ENCODE assay signal across 10 mouse cellular contexts in the genomic region with DNA sequence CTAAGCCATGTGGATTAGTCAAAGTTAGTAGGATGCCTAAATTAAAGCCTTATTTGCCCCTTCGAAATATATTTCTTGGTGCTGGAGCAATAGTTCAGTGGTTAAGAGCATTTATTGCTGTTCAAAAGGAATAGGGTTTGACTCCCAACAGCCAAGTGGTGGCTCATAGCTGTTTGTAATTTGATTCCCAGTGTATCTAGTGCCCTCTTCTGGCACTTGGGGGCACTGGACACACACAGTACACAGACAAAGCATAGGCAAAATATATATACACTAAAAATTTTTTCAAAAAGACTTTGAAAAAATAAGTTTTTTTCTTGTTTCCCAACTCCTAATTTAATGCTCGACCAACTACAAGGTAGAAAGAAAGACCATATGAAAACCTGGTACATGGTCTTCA. TPM values are rescaled to one million over a fixed set of nuclear protein-coding genes. Genes with fewer than 3 reads are reported as not detected.
DNase-seq lines count a peak whose midpoint lies in the region; ATAC-seq and TF ChIP-seq lines count a peak whose summit lies in the region.
"Had no signal": no experiment of that assay in that cellular context is flagged by ENCODE, and none has a peak within 500 bp of the region (broad histone marks: within the 10 kb centered on the region; RNA-seq: fewer than 3 reads in every experiment).

No protein-coding gene starts in this region.

- ATAC-seq in midbrain, postnatal 0 days (ENCODE audit: low FRiP score): no peak
- ATAC-seq in midbrain, embryonic 13.5 days: no peak
- peak; percentile 97 for ATAC-seq in megakaryocyte, adult 5-6 weeks (ENCODE audit: poor library complexity, severe bottlenecking)
- ATAC-seq in erythroblast, adult 5-6 weeks (replicated peaks; ENCODE audit: low FRiP score, poor library complexity, severe bottlenecking): no peak
- ATAC-seq in neural tube, embryonic 15.5 days (ENCODE audit: low FRiP score): no peak

- H3K36me3 ChIP-seq in midbrain, postnatal 0 days (ENCODE audit: insufficient read depth, low read length): no peaks in the 10 kb centered on the region
- H3K36me3 ChIP-seq in midbrain, embryonic 13.5 days: no peaks in the 10 kb centered on the region
- H3K36me3 ChIP-seq in neural tube, embryonic 15.5 days: no peaks in the 10 kb centered on the region
- H3K36me3 ChIP-seq: heart, embryonic 13.5 days; midbrain, embryonic 12.5 days had no signal

- H3K4me3 ChIP-seq in midbrain, postnatal 0 days (ENCODE audit: low read depth, low read length): no peak overlapping the region
- no peak overlapping the region for H3K4me3 ChIP-seq in midbrain, embryonic 13.5 days (replicated peaks)
- H3K4me3 ChIP-seq in neural tube, embryonic 15.5 days (replicated peaks): no peak overlapping the region
- H3K4me3 ChIP-seq: heart, embryonic 13.5 days; midbrain, embryonic 12.5 days had no signal

- TF ChIP-seq CTCF in midbrain, postnatal 0 days (IDR thresholded peaks at IDR 0.05): peak; percentile 51

- no peaks in the 10 kb centered on the region for H3K4me1 ChIP-seq in midbrain, postnatal 0 days (ENCODE audit: insufficient read depth, low read length)
- no peaks in the 10 kb centered on the region for H3K4me1 ChIP-seq in midbrain, embryonic 13.5 days (replicated peaks)
- H3K4me1 ChIP-seq in neural tube, embryonic 15.5 days: no peaks in the 10 kb centered on the region
- H3K4me1 ChIP-seq: heart, embryonic 13.5 days; midbrain, embryonic 12.5 days had no signal

- H3K4me2 ChIP-seq in midbrain, postnatal 0 days (ENCODE audit: low read depth, low read length, poor library complexity, severe bottlenecking): no peak overlapping the region
- H3K4me2 ChIP-seq in midbrain, embryonic 13.5 days (replicated peaks): no peak overlapping the region
- H3K4me2 ChIP-seq in neural tube, embryonic 15.5 days: no peak overlapping the region
- H3K4me2 ChIP-seq: heart, embryonic 13.5 days; midbrain, embryonic 12.5 days had no signal

- H3K27me3 ChIP-seq in midbrain, postnatal 0 days (ENCODE audit: insufficient read depth, low read length): no peaks in the 10 kb centered on the region
- H3K27me3 ChIP-seq in midbrain, embryonic 13.5 days: no peaks in the 10 kb centered on the region
- no peaks in the 10 kb centered on the region for H3K27me3 ChIP-seq in neural tube, embryonic 15.5 days (replicated peaks)
- H3K27me3 ChIP-seq: heart, embryonic 13.5 days; midbrain, embryonic 12.5 days had no signal

- H3K27ac ChIP-seq in midbrain, postnatal 0 days (ENCODE audit: low read depth, low read length): no peak overlapping the region
- H3K27ac ChIP-seq in midbrain, embryonic 13.5 days: no peak overlapping the region
- no peak overlapping the region for H3K27ac ChIP-seq in neural tube, embryonic 15.5 days (replicated peaks)
- H3K27ac ChIP-seq: heart, embryonic 13.5 days; midbrain, embryonic 12.5 days had no signal

- no peak overlapping the region for H3K9ac ChIP-seq in midbrain, postnatal 0 days (replicated peaks; ENCODE audit: low read length, poor library complexity, severe bottlenecking)
- no peak overlapping the region for H3K9ac ChIP-seq in midbrain, embryonic 13.5 days (replicated peaks)
- H3K9ac ChIP-seq in neural tube, embryonic 15.5 days (replicated peaks): no peak overlapping the region
- H3K9ac ChIP-seq: heart, embryonic 13.5 days; midbrain, embryonic 12.5 days had no signal

- DNase-seq in embryo, embryonic 10 days (ENCODE audit: low spot score): peak; percentile 16
- no peak for DNase-seq in embryo, embryonic 9.5 days (ENCODE audit: extremely low spot score)
- DNase-seq in midbrain, postnatal 0 days (ENCODE audit: low spot score): peak; percentile 5
- peak; percentile 12 for DNase-seq in embryo, embryonic 11 days

- whole genome bisulfite sequencing in midbrain, postnatal 0 days: 80% methylated on average over 2 of the region's 2 CpGs
- WGBS in midbrain, embryonic 13.5 days: 74% methylated on average over 2 of the region's 2 CpGs
- 80% methylated on average over 2 of the region's 2 CpGs for WGBS in neural tube, embryonic 15.5 days

- H3K9me3 ChIP-seq in midbrain, postnatal 0 days (ENCODE audit: low read length): no peaks in the 10 kb centered on the region
- H3K9me3 ChIP-seq in midbrain, embryonic 13.5 days: no peaks in the 10 kb centered on the region
- H3K9me3 ChIP-seq in neural tube, embryonic 15.5 days (replicated peaks): no peaks in the 10 kb centered on the region
- H3K9me3 ChIP-seq: heart, embryonic 13.5 days; midbrain, embryonic 12.5 days had no signal

RNA-seq across cellular contexts. Expression of a gene that starts 13.3 kb away (rescaled TPM):
- 12.9 and 16.8 TPM in 2 replicates for total RNA-seq in midbrain, postnatal 0 days (2014; rRNA removed)
- 23.6 and 25.8 TPM in 2 replicates for polyA plus RNA-seq in midbrain, postnatal 0 days (2015; fragmentation: Nextera tagmentation; extraction: Ambion mirVana)
- polyA plus RNA-seq in midbrain, embryonic 13.5 days (2015; fragmentation: Nextera tagmentation; extraction: Ambion mirVana): 35.2 and 39.4 TPM in 2 replicates
- total RNA-seq in megakaryocyte, adult 5-6 weeks (2015): 11.1 and 12.8 TPM in 2 replicates
- total RNA-seq in megakaryocyte, adult 5-6 weeks (2017): 7.9 and 9.8 TPM in 2 replicates
- 0.84 TPM in 1 of 2 replicates, not detected in the other for total RNA-seq in erythroblast, adult 5-6 weeks (2015; ENCODE audit: low replicate concordance)
- 0.43 and 0.70 TPM in 2 replicates for total RNA-seq in erythroblast, adult 5-6 weeks (2017; ENCODE audit: low replicate concordance)
- polyA plus RNA-seq in neural tube, embryonic 15.5 days (2015; fragmentation: Nextera tagmentation; extraction: Ambion mirVana): 30.9 and 37.4 TPM in 2 replicates

RNA-seq across cellular contexts. Expression of a gene that starts 49.5 kb away (rescaled TPM):
- 7.2 and 10.2 TPM in 2 replicates for total RNA-seq in midbrain, postnatal 0 days (2014; rRNA removed)
- polyA plus RNA-seq in midbrain, postnatal 0 days (2015; fragmentation: Nextera tagmentation; extraction: Ambion mirVana): 5.8 and 7.7 TPM in 2 replicates
- polyA plus RNA-seq in midbrain, embryonic 13.5 days (2015; fragmentation: Nextera tagmentation; extraction: Ambion mirVana): 11.4 and 11.6 TPM in 2 replicates
- total RNA-seq in megakaryocyte, adult 5-6 weeks (2015): 10.9 and 17.3 TPM in 2 replicates
- 14.0 and 15.3 TPM in 2 replicates for total RNA-seq in megakaryocyte, adult 5-6 weeks (2017)
- total RNA-seq in erythroblast, adult 5-6 weeks (2015; ENCODE audit: low replicate concordance): 7.1 and 12.1 TPM in 2 replicates
- total RNA-seq in erythroblast, adult 5-6 weeks (2017; ENCODE audit: low replicate concordance): 11.6 and 12.8 TPM in 2 replicates
- polyA plus RNA-seq in neural tube, embryonic 15.5 days (2015; fragmentation: Nextera tagmentation; extraction: Ambion mirVana): 7.2 and 8.8 TPM in 2 replicates

RNA-seq across cellular contexts. Expression of a gene that starts 49.6 kb away (rescaled TPM):
- 5.9 and 7.9 TPM in 2 replicates for total RNA-seq in midbrain, postnatal 0 days (2014; rRNA removed)
- polyA plus RNA-seq in midbrain, postnatal 0 days (2015; fragmentation: Nextera tagmentation; extraction: Ambion mirVana): 7.6 and 8.0 TPM in 2 replicates
- polyA plus RNA-seq in midbrain, embryonic 13.5 days (2015; fragmentation: Nextera tagmentation; extraction: Ambion mirVana): 14.9 and 15.4 TPM in 2 replicates
- 21.0 and 22.0 TPM in 2 replicates for total RNA-seq in megakaryocyte, adult 5-6 weeks (2015)
- 12.2 and 13.0 TPM in 2 replicates for total RNA-seq in megakaryocyte, adult 5-6 weeks (2017)
- 8.8 and 18.4 TPM in 2 replicates for total RNA-seq in erythroblast, adult 5-6 weeks (2015; ENCODE audit: low replicate concordance)
- total RNA-seq in erythroblast, adult 5-6 weeks (2017; ENCODE audit: low replicate concordance): 3.6 and 9.9 TPM in 2 replicates
- 11.6 and 12.3 TPM in 2 replicates for polyA plus RNA-seq in neural tube, embryonic 15.5 days (2015; fragmentation: Nextera tagmentation; extraction: Ambion mirVana)
